In the genomic region with DNA sequence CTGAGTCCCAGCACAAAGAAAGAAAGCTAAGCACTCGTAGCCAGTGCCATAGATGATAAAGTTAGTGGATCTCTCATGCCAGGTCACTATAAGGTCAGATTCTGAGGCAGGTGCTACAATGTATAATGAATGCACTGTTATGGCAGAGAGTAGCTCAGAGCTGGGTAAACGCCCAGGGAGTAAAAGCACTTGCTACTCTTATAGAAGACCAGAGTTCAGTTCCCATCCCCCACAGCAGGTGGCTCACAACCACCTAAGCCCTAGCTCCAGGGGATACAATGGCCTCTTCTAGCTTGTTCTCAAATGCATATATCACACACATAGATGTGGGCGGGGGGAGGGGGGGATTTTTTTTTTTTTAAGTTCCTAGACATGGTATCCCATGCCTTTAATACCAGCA, we compare ENCODE assay signal across 33 mouse cellular contexts. TPM values are rescaled to one million over a fixed set of nuclear protein-coding genes. Genes with fewer than 3 reads are reported as not detected.
DNase-seq lines count a peak whose midpoint lies in the region; ATAC-seq and TF ChIP-seq lines count a peak whose summit lies in the region.
"Had no signal": no experiment of that assay in that cellular context is flagged by ENCODE, and none has a peak within 500 bp of the region (broad histone marks: within the 10 kb centered on the region; RNA-seq: fewer than 3 reads in every experiment).

No protein-coding gene starts in this region.

- no peak overlapping the region for H3K9ac ChIP-seq in lung, embryonic 14.5 days
- H3K9ac ChIP-seq in ES-Bruce4 (ENCODE audit: low read depth, poor library complexity, severe bottlenecking) = no peak overlapping the region
- H3K9ac ChIP-seq: embryonic facial prominence, embryonic 12.5 days; forebrain, embryonic 15.5 days; heart, embryonic 13.5 days; hindbrain, embryonic 15.5 days; limb, embryonic 15.5 days; liver, embryonic 13.5 days; midbrain, embryonic 15.5 days had no signal

- TF ChIP-seq POLR2A in ES-Bruce4 (IDR thresholded peaks at IDR 0.05; ENCODE audit: insufficient read depth, low read length) = no peak

- intact Hi-C loops in heart, postnatal 25 days (cut with DNase I) = loop anchor here (5.0 kb wide), 1 partner anchor 33 kb away; no protein-coding TSS in a partner anchor

- ATAC-seq in lung, embryonic 14.5 days (ENCODE audit: insufficient read depth) = no peak
- ATAC-seq: activated CD4-positive, CD25-positive, alpha-beta regulatory T cell, adult 4 months; CD4-positive, CD25-positive, alpha-beta regulatory T cell, adult 4 months; forebrain, embryonic 15.5 days; inflammation-experienced regulatory T-cells, adult 6 months; midbrain, embryonic 15.5 days; Patski had no signal

- WGBS in lung, embryonic 14.5 days = 45% methylated on average over 3 of the region's 3 CpGs

- no peaks in the 10 kb centered on the region for H3K4me1 ChIP-seq in lung, embryonic 14.5 days (ENCODE audit: insufficient read depth)
- H3K4me1 ChIP-seq in ES-Bruce4 (ENCODE audit: control insufficient read depth, insufficient read depth, low read length) = no peaks in the 10 kb centered on the region
- H3K4me1 ChIP-seq: embryonic facial prominence, embryonic 12.5 days had no signal

- DNase-seq in lung, embryonic 14.5 days = peak; percentile 24
- DNase-seq in lung, adult 18-20 months = no peak
- peak; percentile 92 for DNase-seq in ZHBTc4 (ENCODE audit: low read depth, low spot score)
- DNase-seq in thymus, postnatal 25 days = peak; percentile 45
- no peak for DNase-seq in spleen, postnatal 10 days (ENCODE audit: low spot score in 2 of 2)
- no peak for DNase-seq in urinary bladder, postnatal 14 days (ENCODE audit: low spot score)
- no peak for DNase-seq in heart, postnatal 25 days (ENCODE audit: low spot score)
- DNase-seq: adrenal gland, adult 2 months; cerebellum, adult 2 months; cerebellum, postnatal 14 days; gastrocnemius, postnatal 25 days; heart, adult 2 months; heart, postnatal 10 days; kidney, adult 11 months; kidney, postnatal 14 days; liver, embryonic 13.5 days; lung, adult 2 months; lung, postnatal 14 days; right cerebral cortex, postnatal 4 days had no signal

- no peak for TF ChIP-seq CTCF in lung, embryonic 14.5 days (IDR thresholded peaks at IDR 0.05; ENCODE audit: low read depth)
- no peak for TF ChIP-seq CTCF in ES-Bruce4 (IDR thresholded peaks at IDR 0.05; ENCODE audit: low read depth, low read length)

- 0 out of 2 replicates have a peak, but pooled peaks have one; percentile 43 for TF ChIP-seq EP300 in ES-Bruce4 (IDR thresholded peaks at IDR 0.05; ENCODE audit: insufficient read depth, low read depth, low read length)

- H3K4me3 ChIP-seq in lung, embryonic 14.5 days (ENCODE audit: low read depth, low read length) = no peak overlapping the region
- no peak overlapping the region for H3K4me3 ChIP-seq in ES-Bruce4 (ENCODE audit: low read depth, low read length)
- H3K4me3 ChIP-seq: embryonic facial prominence, embryonic 12.5 days; forebrain, embryonic 10.5 days; forebrain, embryonic 15.5 days; heart, adult 2 months; heart, embryonic 13.5 days; hindbrain, embryonic 10.5 days; hindbrain, embryonic 15.5 days; limb, embryonic 10.5 days; limb, embryonic 15.5 days; liver, embryonic 13.5 days; midbrain, embryonic 15.5 days had no signal

- H3K27me3 ChIP-seq in lung, embryonic 14.5 days (ENCODE audit: insufficient read depth, low read length) = no peaks in the 10 kb centered on the region
- H3K27me3 ChIP-seq in ES-Bruce4 (ENCODE audit: control insufficient read depth, insufficient read depth, low read length, poor library complexity, severe bottlenecking) = no peaks in the 10 kb centered on the region
- H3K27me3 ChIP-seq: embryonic facial prominence, embryonic 12.5 days; forebrain, embryonic 15.5 days; heart, embryonic 13.5 days; hindbrain, embryonic 15.5 days; limb, embryonic 15.5 days; liver, embryonic 13.5 days; midbrain, embryonic 15.5 days; Patski had no signal

- H3K4me2 ChIP-seq in lung, embryonic 14.5 days = no peak overlapping the region
- H3K4me2 ChIP-seq: embryonic facial prominence, embryonic 12.5 days; forebrain, embryonic 15.5 days; heart, embryonic 13.5 days; hindbrain, embryonic 15.5 days; limb, embryonic 15.5 days; liver, embryonic 13.5 days; midbrain, embryonic 15.5 days had no signal

- no peak overlapping the region for H3K27ac ChIP-seq in lung, embryonic 14.5 days (ENCODE audit: low read depth)
- H3K27ac ChIP-seq in ES-Bruce4 (ENCODE audit: insufficient read depth, low read length) = peak overlapping the region; percentile 52
- H3K27ac ChIP-seq: embryonic facial prominence, embryonic 12.5 days; forebrain, embryonic 10.5 days; forebrain, embryonic 15.5 days; heart, adult 2 months; heart, embryonic 13.5 days; hindbrain, embryonic 10.5 days; hindbrain, embryonic 15.5 days; limb, embryonic 10.5 days; limb, embryonic 15.5 days; liver, embryonic 13.5 days; midbrain, embryonic 15.5 days had no signal

- H3K36me3 ChIP-seq in lung, embryonic 14.5 days (ENCODE audit: insufficient read depth) = no peaks in the 10 kb centered on the region
- H3K36me3 ChIP-seq in ES-Bruce4 (ENCODE audit: control insufficient read depth, insufficient read depth, low read length, poor library complexity, severe bottlenecking) = no peaks in the 10 kb centered on the region
- H3K36me3 ChIP-seq: embryonic facial prominence, embryonic 12.5 days; forebrain, embryonic 10.5 days; forebrain, embryonic 15.5 days; heart, embryonic 13.5 days; hindbrain, embryonic 10.5 days; hindbrain, embryonic 15.5 days; limb, embryonic 10.5 days; limb, embryonic 15.5 days; liver, embryonic 13.5 days; midbrain, embryonic 15.5 days had no signal

- no peaks in the 10 kb centered on the region for H3K9me3 ChIP-seq in lung, embryonic 14.5 days (ENCODE audit: low read depth, low read length)
- peaks cover 4% of the 10 kb centered on the region; the same call in 1 of the 2 replicates for H3K9me3 ChIP-seq in ES-Bruce4 (replicated peaks; ENCODE audit: control insufficient read depth, insufficient read depth, low read length, poor library complexity, severe bottlenecking)
- H3K9me3 ChIP-seq: embryonic facial prominence, embryonic 12.5 days; forebrain, embryonic 10.5 days; forebrain, embryonic 15.5 days; heart, embryonic 13.5 days; hindbrain, embryonic 10.5 days; hindbrain, embryonic 15.5 days; limb, embryonic 10.5 days; limb, embryonic 15.5 days; liver, embryonic 13.5 days; midbrain, embryonic 15.5 days had no signal

RNA-seq across cellular contexts. Expression of a gene that starts 3.8 kb away (rescaled TPM):
- 40.6 and 41.7 TPM in 2 replicates for polyA plus RNA-seq in lung, embryonic 14.5 days (2014; fragmentation: Nextera tagmentation; extraction: Ambion mirVana)
- polyA plus RNA-seq in ES-Bruce4 (2011; ENCODE audit: insufficient read depth, insufficient read length, low read depth, missing spikeins) = 101 and 108 TPM in 2 replicates
- 10 to 100 TPM; 27.1 to 31.8 TPM for total RNA-seq in heart, postnatal 25 days (2021)

RNA-seq across cellular contexts. Expression of a gene that starts 53.4 kb away (rescaled TPM):
- 65.1 and 66.2 TPM in 2 replicates for polyA plus RNA-seq in lung, embryonic 14.5 days (2014; fragmentation: Nextera tagmentation; extraction: Ambion mirVana)
- 93.5 and 93.7 TPM in 2 replicates for polyA plus RNA-seq in ES-Bruce4 (2011; ENCODE audit: insufficient read depth, insufficient read length, low read depth, missing spikeins)
- total RNA-seq in heart, postnatal 25 days (2021) = 10 to 100 TPM; 17.4 to 17.7 TPM

Comparison
In these comparisons a context has a peak if more than half of its experiments do, and no peak if none do; other contexts are left out.
1. DNase-seq: peak in lung, embryonic 14.5 days (single experiment), ZHBTc4 (single experiment) and thymus, postnatal 25 days (single experiment); none in lung, adult 18-20 months (0 of 2), spleen, postnatal 10 days (0 of 2), urinary bladder, postnatal 14 days (single experiment) and heart, postnatal 25 days (single experiment).